Mouse (Mus musculus) midbrain, embryonic 13.5 days (tissue): ENCODE measurements around the gene Mn1. TPM values are rescaled to one million over a fixed set of nuclear protein-coding genes. Genes with fewer than 3 reads are reported as not detected.

ENCODE experiments used
- ATAC-seq: fragments of 200-750 bp; cut with Nextera tagmentation; 2 replicates; pipeline ENCODE4 v1.8.0; 2017; ENCODE audit warnings: mild to moderate bottlenecking, moderate TSS enrichment, moderate library complexity
- H3K27ac ChIP-seq: fragments of 300-500 bp; sonication (generic); 2 replicates; pipeline ENCODE4 v1.5.1; 2015; ENCODE audit warnings: inconsistent platforms, mild to moderate bottlenecking, moderate library complexity
- H3K27me3 ChIP-seq: fragments of 300-500 bp; sonication (generic); 2 replicates; pipeline ENCODE4 v1.6.1; 2015; ENCODE audit warnings: mild to moderate bottlenecking, inconsistent platforms
- H3K36me3 ChIP-seq: fragments of 300-500 bp; sonication (generic); 2 replicates; pipeline ENCODE4 v1.6.1; 2015; ENCODE audit warnings: mild to moderate bottlenecking, inconsistent platforms
- H3K4me1 ChIP-seq: fragments of 300-500 bp; sonication (generic); replicated peaks from 2 replicates; pipeline ENCODE4 v1.6.1; 2015; ENCODE audit warnings: inconsistent platforms
- H3K4me2 ChIP-seq: fragments of 300-500 bp; sonication (generic); replicated peaks from 2 replicates; pipeline ENCODE4 v1.6.1; 2015; ENCODE audit warnings: moderate library complexity, mild to moderate bottlenecking, inconsistent platforms
- H3K4me3 ChIP-seq: fragments of 300-500 bp; sonication (generic); replicated peaks from 2 replicates; pipeline ENCODE4 v1.5.1; 2015; ENCODE audit warnings: mild to moderate bottlenecking, inconsistent platforms
- H3K9ac ChIP-seq: fragments of 300-500 bp; sonication (generic); replicated peaks from 2 replicates; pipeline ENCODE4 v1.6.1; 2015; ENCODE audit warnings: mild to moderate bottlenecking, inconsistent platforms
- H3K9me3 ChIP-seq: fragments of 300-500 bp; sonication (generic); 2 replicates; pipeline ENCODE4 v1.6.1; 2016; ENCODE audit warnings: mild to moderate bottlenecking, inconsistent platforms
- WGBS: fragments of 180-500 bp; shearing (Covaris S2); methylation state at CpG from one replicate; pipeline ENCODE4 v1.1.7; 2015; 5-methylcytosine and 5-hydroxymethylcytosine counted together
- polyA plus RNA-seq: library from polyadenylated mRNA; unstranded; fragments of >200 nt; fragmentation: Nextera tagmentation; extraction: Ambion mirVana; gene quantifications from 2 replicates; pipeline ENCODE4 v1.2.1, GENCODE M21; 2015

The Mn1 gene
- polyA plus RNA-seq, 1 experiment from 2014 or later = 73.1 TPM

DNA sequence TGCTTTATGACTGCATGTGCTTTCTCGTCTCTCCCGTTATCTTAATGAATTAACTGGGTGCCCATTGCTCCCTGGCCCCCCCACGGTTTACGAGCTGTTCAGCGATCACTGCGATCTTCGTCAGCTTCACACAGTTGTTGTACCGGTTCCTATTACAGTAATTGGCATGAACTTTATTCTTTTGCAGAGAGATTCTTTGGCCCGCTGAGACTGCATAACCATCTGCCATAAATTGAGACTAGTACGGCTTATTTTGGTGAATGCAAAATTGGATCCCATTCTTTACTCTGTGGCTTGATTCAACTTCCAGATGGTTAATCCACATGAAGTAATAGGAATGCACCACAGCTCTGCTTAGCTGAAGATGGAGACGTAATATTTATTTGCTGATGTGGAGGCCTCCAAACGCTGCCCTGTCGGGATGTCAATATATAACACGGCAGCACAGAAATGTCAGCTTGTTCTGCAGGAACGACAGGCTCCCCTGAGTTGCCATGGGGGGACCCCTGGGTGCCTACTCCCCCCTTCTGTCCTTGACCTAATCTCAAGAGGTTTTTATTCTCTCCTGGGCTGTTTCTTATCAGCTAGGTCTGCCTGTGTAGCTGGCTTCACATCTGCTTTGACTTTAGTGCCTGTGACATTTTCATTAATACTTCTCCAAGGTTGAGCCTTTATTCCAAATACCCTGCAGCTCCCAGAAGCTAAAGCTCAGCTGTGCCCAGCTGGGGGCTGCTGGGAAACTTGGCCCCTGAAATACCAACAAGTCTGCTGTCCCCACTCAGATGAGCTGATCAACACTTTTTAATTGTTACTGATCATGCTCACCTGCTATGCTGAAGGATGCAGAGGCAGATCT, 22.7 kb upstream of the Mn1 start:
- peak; percentile 8; the same call in 1 of the 2 replicates for ATAC-seq
- H3K9me3 ChIP-seq = no peaks in the 10 kb centered on the region
- peaks cover 4% of the 10 kb centered on the region; the same call in 1 of the 2 replicates for H3K36me3 ChIP-seq
- H3K4me3 ChIP-seq = peak overlapping the region; percentile 25
- 7% methylated on average over 15 of the region's 15 CpGs for WGBS
- H3K9ac ChIP-seq = peak overlapping the region; percentile 21
- H3K4me2 ChIP-seq = peak overlapping the region; percentile 57
- H3K27ac ChIP-seq = peak overlapping the region; percentile 73
- H3K4me1 ChIP-seq = peaks cover 47% of the 10 kb centered on the region
- H3K27me3 ChIP-seq = 0 out of 2 replicates have a peak, but pooled peaks cover 5% of the 10 kb centered on the region

DNA sequence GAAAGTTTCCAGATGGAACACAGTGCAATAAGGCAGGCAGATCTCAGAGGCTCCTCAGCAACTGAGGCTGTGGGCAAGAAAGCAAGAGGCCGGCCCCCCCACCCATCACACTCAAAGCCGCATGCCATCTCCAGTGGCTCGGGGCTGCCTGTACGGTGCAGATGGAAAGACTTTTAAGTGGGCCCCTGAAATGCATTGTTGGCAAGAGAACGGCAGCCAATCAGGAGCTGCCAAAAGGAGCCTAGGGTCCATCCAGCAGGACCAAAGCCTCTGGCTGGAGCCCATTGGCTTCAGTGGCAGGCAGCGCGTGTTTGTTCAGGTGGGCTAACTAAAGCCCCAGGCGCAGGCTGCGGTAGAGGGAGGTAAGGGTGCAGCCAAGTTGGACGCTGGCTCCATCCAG, 21.4 kb upstream of the Mn1 start:
- peaks cover 5% of the 10 kb centered on the region; the same call in 1 of the 2 replicates for H3K27me3 ChIP-seq
- no peak overlapping the region for H3K27ac ChIP-seq
- H3K36me3 ChIP-seq = no peaks in the 10 kb centered on the region
- ATAC-seq = no peak
- 52% methylated on average over 10 of the region's 10 CpGs for WGBS
- H3K4me2 ChIP-seq = no peak overlapping the region
- H3K9me3 ChIP-seq = no peaks in the 10 kb centered on the region
- H3K9ac ChIP-seq = no peak overlapping the region
- H3K4me3 ChIP-seq = no peak overlapping the region
- H3K4me1 ChIP-seq = peaks cover 47% of the 10 kb centered on the region

DNA sequence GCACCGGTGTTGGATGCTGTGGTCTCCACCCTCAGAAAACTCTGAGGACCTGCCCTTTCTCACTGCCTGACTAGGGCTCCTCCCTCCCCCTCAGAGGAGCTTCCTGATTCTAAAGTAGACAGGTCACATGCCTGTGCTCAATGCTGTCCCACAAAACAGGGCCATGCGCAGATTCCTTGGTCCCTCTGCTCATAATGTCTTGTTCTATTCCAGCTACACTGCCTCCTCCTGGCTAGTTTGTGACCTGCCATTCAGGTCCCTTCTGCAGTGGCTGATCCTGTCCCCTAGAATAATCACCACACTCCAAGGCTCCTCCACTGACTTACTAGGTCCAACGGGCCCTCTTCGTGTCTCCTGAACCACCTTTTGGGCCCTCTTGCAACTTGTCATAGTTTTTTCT, 21.0 kb upstream of the Mn1 start:
- Histone ChIP-seq H3K36me3 (no peaks in the 10 kb centered on the region), H3K27me3 (peaks cover 5% of the 10 kb centered on the region; the same call in 1 of the 2 replicates), H3K9me3 (no peaks in the 10 kb centered on the region), H3K27ac (no peak overlapping the region), H3K4me2 (no peak overlapping the region), H3K9ac (no peak overlapping the region), H3K4me3 (no peak overlapping the region), H3K4me1 (peaks cover 47% of the 10 kb centered on the region)
- 90% methylated on average over 4 of the region's 4 CpGs for WGBS
- ATAC-seq = no peak

DNA sequence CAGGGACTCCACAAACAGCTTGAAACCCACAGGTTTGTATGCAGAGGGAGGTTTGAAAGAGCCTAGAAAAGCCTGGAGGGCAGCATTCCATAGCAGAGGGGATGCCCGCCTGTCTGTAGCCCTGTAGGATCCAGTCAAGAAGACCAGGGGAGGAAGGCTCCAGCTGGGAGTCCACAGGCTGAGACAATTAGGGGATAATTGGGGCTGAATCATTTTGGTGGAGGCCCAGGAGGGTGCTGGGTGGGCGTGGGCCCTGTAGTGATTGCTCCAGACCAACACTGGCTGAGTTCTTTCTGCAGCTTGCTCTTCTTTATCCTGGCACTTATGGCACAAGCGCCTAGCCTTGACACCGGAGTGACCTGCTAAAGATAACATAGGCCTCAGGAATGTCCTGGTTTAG, 18.7 kb upstream of the Mn1 start:
- H3K9me3 ChIP-seq = no peaks in the 10 kb centered on the region
- no peak overlapping the region for H3K27ac ChIP-seq
- ATAC-seq = no peak
- H3K4me3 ChIP-seq = no peak overlapping the region
- no peaks in the 10 kb centered on the region for H3K36me3 ChIP-seq
- H3K4me1 ChIP-seq = peaks cover 37% of the 10 kb centered on the region
- WGBS = 57% methylated on average over 4 of the region's 4 CpGs
- H3K9ac ChIP-seq = no peak overlapping the region
- H3K27me3 ChIP-seq = peaks cover 5% of the 10 kb centered on the region; the same call in 1 of the 2 replicates
- no peak overlapping the region for H3K4me2 ChIP-seq

DNA sequence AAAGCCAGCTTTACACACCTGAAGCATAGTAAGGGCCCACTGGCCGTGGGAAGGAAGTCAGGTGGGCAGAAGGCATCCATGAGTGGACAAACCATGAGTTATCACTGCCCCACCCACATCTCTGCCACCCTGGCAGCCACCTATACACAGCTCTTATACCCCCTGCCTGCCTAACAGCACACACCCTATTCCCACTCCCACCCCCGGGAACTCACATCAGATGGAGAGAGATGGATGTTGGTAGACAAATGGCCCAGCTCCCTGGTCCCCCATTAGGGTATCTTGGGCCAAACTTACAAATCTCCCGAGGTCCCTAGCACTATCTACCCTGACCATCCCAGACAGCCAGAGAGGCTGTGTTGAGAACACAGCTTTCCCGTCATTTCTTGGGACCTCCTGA, 17.9 kb upstream of the Mn1 start:
- Histone ChIP-seq H3K27ac (no peak overlapping the region), H3K27me3 (peaks cover 5% of the 10 kb centered on the region; the same call in 1 of the 2 replicates), H3K9me3 (no peaks in the 10 kb centered on the region), H3K4me1 (peaks cover 29% of the 10 kb centered on the region), H3K4me3 (no peak overlapping the region), H3K4me2 (no peak overlapping the region), H3K9ac (no peak overlapping the region), H3K36me3 (no peaks in the 10 kb centered on the region)
- 87% methylated on average over 4 of the region's 4 CpGs for WGBS
- ATAC-seq = no peak

DNA sequence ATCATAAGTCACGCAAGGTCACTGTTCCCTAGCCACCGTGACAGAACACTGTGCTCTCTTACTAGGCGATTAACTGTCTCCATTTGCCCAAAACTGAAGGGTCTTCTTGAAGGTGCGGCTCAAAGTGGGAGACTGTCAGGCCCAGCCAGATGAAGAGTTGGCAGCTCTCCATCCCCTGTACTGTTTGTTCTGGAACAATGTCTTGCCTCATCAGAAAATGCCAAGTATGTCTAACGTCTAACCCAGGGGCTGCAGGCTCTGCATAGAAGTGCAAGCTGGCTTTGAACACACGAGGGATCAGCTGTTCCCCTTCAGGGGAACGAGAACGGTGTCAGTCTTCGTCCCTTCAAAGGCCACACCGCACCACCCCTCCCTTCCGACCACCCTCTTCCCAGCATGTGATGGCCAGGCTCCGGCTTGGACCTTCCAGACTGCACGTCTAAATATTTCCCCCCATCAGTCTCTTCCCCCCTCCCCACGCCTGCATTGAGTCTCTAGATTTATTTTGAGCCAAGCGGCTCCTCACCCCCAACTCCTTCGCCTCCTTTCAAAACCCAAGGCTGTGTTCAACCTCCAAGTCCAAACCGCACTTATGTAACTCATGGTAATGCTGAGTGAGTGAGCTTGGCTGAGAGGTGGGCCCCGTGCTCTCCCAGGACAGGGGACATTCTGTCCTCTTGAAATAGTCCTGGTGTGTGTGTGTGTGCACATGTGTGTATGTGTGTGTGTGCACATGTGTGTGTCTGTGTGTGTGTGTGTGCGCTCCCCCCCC, 15.1 kb upstream of the Mn1 start:
- WGBS = 76% methylated on average over 19 of the region's 19 CpGs
- no peaks in the 10 kb centered on the region for H3K9me3 ChIP-seq
- H3K4me3 ChIP-seq = no peak overlapping the region
- H3K9ac ChIP-seq = no peak overlapping the region
- H3K4me1 ChIP-seq = peaks cover 9% of the 10 kb centered on the region
- H3K27ac ChIP-seq = no peak overlapping the region
- ATAC-seq = no peak
- no peaks in the 10 kb centered on the region for H3K36me3 ChIP-seq
- H3K27me3 ChIP-seq = peaks cover 5% of the 10 kb centered on the region; the same call in 1 of the 2 replicates
- no peak overlapping the region for H3K4me2 ChIP-seq

DNA sequence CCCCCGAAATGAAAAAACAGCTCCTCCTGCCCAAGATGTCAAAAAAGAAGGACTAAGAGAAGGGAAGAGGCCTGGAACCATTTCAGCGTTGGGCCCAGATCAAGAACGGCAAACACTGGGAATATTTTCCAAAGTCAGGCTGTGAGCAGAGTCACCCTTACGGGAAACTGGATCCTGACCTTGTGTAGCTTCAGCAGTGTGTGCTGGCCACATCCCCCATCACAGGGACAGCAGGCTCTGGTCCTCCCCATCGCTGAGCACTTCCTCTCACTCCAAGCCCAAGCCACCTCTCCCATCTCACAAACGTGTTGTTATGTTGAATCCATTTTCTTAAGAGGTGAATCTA, 14.5 kb upstream of the Mn1 start:
- H3K9me3 ChIP-seq = no peaks in the 10 kb centered on the region
- peaks cover 2% of the 10 kb centered on the region; the same call in 1 of the 2 replicates for H3K27me3 ChIP-seq
- no peak overlapping the region for H3K4me3 ChIP-seq
- peaks cover 9% of the 10 kb centered on the region for H3K4me1 ChIP-seq
- no peak for ATAC-seq
- H3K9ac ChIP-seq = no peak overlapping the region
- no peaks in the 10 kb centered on the region for H3K36me3 ChIP-seq
- WGBS = 91% methylated on average over 6 of the region's 6 CpGs
- H3K4me2 ChIP-seq = no peak overlapping the region
- no peak overlapping the region for H3K27ac ChIP-seq

DNA sequence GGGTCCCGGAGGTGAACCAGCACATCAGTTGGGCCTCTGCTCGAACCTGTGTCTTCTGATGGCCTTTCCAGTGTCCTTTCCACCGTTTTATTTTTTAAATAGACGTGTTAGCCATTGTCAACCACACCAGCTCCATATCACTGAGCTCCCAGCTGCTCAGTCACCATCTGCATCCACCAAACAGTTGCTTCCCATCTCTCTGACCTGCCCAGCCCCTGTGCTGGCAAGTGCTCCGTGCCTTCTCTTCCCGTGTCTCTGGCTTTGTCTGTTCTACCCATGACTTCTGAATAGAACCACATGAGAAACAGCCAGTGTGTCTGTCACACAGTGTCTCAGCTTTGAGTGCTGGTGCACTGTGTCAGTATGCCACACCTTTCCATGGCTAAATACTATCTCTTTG, 12.4 kb upstream of the Mn1 start:
- H3K4me3 ChIP-seq = no peak overlapping the region
- H3K27me3 ChIP-seq = peaks cover 4% of the 10 kb centered on the region; the same call in 1 of the 2 replicates
- no peak overlapping the region for H3K4me2 ChIP-seq
- H3K9me3 ChIP-seq = no peaks in the 10 kb centered on the region
- no peak for ATAC-seq
- H3K36me3 ChIP-seq = no peaks in the 10 kb centered on the region
- H3K27ac ChIP-seq = no peak overlapping the region
- H3K9ac ChIP-seq = no peak overlapping the region
- WGBS = 82% methylated on average over 6 of the region's 6 CpGs
- H3K4me1 ChIP-seq = peaks cover 13% of the 10 kb centered on the region

DNA sequence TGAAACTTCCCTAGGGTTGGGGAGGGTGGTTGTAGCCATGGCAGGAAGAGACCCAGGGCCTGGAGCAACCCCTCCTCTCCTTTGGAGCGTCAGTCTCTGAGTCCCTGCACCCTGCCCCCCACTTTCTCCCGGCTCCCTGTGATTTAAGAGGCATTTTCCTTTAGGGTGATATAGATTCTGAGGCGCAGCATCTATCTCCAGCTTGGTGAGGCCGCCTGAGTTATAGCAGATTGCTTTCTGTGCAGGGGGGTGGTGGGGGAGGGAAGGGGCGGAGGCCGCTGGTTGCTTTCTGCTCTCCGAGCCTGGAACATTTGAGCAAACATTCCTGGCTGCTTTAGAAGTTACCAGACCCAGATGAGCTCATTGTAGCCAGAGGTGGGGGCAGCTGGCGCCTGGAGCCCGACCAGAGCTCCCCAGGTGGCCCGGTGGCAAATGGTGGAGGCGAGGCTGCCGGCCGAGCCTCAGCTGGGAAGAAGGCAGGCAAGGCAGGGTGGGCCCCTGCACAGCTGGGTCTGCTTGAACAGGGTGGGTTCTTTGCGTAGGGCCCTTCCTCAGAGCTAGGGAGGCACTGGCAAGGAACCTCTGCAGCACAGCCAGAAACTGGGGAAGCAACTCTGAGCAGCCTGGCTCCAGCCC, 8.6 kb upstream of the Mn1 start:
- ATAC-seq = peak; percentile 67
- Histone ChIP-seq H3K9ac (0 out of 2 replicates have a peak overlapping the region, but pooled peaks have one; percentile 5), H3K9me3 (no peaks in the 10 kb centered on the region), H3K4me1 (peaks cover 19% of the 10 kb centered on the region), H3K4me2 (no peak overlapping the region), H3K27me3 (peaks cover 18% of the 10 kb centered on the region; the same call in 1 of the 2 replicates), H3K36me3 (no peaks in the 10 kb centered on the region), H3K27ac (peak overlapping the region; percentile 26; the same call in 1 of the 2 replicates), H3K4me3 (no peak overlapping the region)
- WGBS = 23% methylated on average over 14 of the region's 14 CpGs

DNA sequence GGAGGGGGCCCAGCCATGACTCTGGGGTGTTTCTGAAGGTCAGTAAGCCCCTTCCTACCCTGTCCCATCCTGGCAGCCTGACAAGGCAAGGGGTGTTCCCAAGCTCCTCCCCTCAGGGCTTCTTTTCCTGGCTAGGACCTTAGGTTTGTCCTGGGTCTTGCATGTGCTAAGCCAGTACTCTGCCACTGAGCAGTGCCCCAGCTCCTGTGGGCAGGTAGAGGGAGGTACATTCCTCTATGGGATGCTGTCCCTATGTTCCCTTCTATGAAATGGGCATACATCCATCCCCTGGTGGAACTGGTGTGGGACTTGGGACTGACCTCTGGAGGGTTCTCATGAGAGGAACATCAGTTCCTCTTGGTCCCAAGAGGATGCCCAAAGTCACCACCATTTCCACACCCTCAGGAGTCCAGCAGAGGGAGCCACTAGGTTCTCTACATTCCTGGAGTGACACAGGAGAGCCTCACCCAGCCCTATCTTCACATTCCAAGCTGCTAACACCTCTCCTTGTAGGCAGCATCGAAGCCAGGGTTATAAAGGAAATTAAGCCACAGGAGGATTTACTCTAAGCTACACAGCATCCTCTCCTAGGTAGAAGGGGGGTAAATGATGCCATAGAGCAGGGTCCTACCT, 7.6 kb upstream of the Mn1 start:
- H3K9ac ChIP-seq = no peak overlapping the region
- H3K36me3 ChIP-seq = no peaks in the 10 kb centered on the region
- no peak overlapping the region for H3K4me2 ChIP-seq
- ATAC-seq = no peak
- peaks cover 28% of the 10 kb centered on the region for H3K4me1 ChIP-seq
- peaks cover 18% of the 10 kb centered on the region; the same call in 1 of the 2 replicates for H3K27me3 ChIP-seq
- WGBS = 55% methylated on average over 1 of the region's 1 CpGs
- no peaks in the 10 kb centered on the region for H3K9me3 ChIP-seq
- H3K4me3 ChIP-seq = no peak overlapping the region
- H3K27ac ChIP-seq = no peak overlapping the region

DNA sequence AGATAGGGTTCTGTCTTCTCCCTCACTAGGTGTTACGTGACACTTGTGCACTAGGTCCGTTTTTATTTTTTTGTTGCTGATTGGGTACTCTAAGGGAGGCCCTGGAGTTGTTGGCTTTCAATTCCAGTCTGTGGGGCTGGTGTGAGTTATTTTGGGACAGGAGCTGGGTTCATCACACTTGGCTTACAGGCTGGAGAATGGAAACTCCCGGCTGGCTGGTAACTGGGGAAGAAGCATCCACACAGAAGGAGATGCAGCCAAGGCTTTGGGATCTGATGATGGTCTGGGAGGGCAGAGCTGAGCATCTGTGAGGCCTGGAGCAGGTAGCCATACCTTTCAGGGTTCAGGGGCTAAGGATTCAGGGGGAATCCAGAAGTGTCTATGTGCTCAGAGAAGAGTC, 6.5 kb upstream of the Mn1 start:
- Histone ChIP-seq H3K4me3 (no peak overlapping the region), H3K4me1 (peaks cover 39% of the 10 kb centered on the region), H3K9me3 (no peaks in the 10 kb centered on the region), H3K9ac (no peak overlapping the region), H3K27ac (no peak overlapping the region), H3K36me3 (no peaks in the 10 kb centered on the region), H3K27me3 (peaks cover 18% of the 10 kb centered on the region; the same call in 1 of the 2 replicates), H3K4me2 (no peak overlapping the region)
- ATAC-seq = no peak
- 81% methylated on average over 3 of the region's 3 CpGs for WGBS
